Mouse (Mus musculus) lung, adult 2 months (tissue): ENCODE measurements around the gene Lexm.

Experiments used
- CTCF ChIP-seq: fragments of 200-500 bp; IDR thresholded peaks from 2 replicates; pipeline ENCODE4 v1.5.1; 2011; ENCODE audit warnings: mild to moderate bottlenecking, low read length, control low read depth; ENCODE audit not compliant: insufficient read depth
- POLR2A ChIP-seq: fragments of 200-500 bp; IDR thresholded peaks from 2 replicates; pipeline ENCODE4 v1.6.1; 2011; ENCODE audit warnings: low read depth, mild to moderate bottlenecking, control low read depth, low read length, borderline replicate concordance; ENCODE audit errors: extremely low read depth

- TF ChIP-seq CTCF (no peak), POLR2A (no peak)
Measured at GRCm38 (mm10) chr4:106542211-106542610, 74.8 kb downstream of the Lexm start.
